Mouse (Mus musculus) heart, adult 2 months (tissue): ENCODE data around the gene Ttc38.
A peak's percentile ranks its signal among the peaks of the same experiment; 100 is the strongest.

Experiments
- CTCF ChIP-seq: fragments of 200-600 bp; IDR thresholded peaks from 2 replicates; pipeline ENCODE4 v1.8.1; 2022; ENCODE audit warnings: antibody characterized with exemption, mild to moderate bottlenecking, moderate library complexity
- POLR2A ChIP-seq: fragments of 200-500 bp; IDR thresholded peaks from 2 replicates; pipeline ENCODE4 v1.6.1; 2011; ENCODE audit warnings: mild to moderate bottlenecking, low read depth, low read length, control low read depth; ENCODE audit not compliant: insufficient read depth

DNA sequence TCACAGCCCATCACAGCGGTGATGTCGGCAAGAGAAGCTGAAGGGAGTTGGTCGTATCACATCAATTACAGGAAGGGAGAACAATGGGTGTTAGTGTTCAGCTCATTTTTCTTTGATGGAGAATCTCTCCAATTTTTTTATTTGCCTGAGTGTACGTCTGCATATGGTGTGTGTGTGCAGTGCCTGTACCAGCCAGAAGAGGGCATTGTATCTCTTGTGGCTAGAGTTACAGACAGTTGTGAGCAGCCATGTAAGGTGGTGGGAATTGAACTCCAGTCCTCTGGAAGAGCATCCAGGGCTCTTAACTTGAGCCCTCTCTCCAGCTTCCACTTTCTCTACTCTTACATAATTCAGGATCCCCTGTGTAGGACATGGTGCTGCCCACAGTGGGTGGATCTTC lies 49.0 kb upstream of the Ttc38 start:
- TF ChIP-seq POLR2A, result no peak
- peak; percentile 44 for TF ChIP-seq CTCF
